Mouse (Mus musculus): ENCODE data around the gene Ggt1. TPM values are rescaled to one million over a fixed set of nuclear protein-coding genes. Genes with fewer than 3 reads are reported as not detected.
A peak's percentile ranks its signal among the peaks of the same experiment; 100 is the strongest.
"Not testable (repeated sequence)": the region's sequence is repeated elsewhere in the genome, so short reads cannot be mapped to it uniquely, and the experiment has no call there.

The Ggt1 gene
- not detected for total RNA-seq (2018; cell fraction: chromatin; rRNA removed)
- not detected for total RNA-seq (2018; cell fraction: cytosol; rRNA removed)
- not detected for total RNA-seq (2018; cell fraction: nucleus; rRNA removed)
- not detected in 3 replicates for polyA plus RNA-seq (2018)

DNA sequence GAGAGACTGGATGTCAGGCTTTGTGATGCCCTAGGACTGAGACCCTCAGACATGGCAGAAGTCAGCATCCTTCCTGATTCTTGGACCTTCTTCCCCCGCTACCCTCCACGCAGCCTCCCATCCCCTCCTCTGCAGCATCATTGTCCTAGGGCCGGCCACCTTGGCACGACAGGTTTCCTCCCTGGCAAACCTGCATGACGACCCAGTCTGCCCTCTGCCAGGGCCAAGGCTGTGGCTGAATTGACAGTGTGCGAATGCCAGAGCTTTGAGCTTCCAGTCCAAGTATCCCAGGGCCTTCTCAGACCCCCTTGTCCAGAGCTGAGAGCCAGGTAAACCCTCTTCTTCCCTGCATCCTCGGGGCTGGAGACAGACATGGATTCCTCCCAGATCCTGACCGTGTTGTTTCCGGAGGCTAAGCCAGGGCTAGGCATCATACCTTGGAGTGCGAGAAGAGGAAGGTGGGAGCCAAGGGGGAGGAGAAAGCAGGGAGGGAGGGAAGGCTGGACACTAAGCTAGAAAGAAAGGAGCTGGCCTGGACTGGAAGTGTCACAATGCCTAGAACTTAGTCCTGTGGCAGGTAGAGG, at the start of gene Ggt1:
Gene Ggt1 (plus strand): TSS at position 534 of the 584 bp plus-strand sequence.
- Histone ChIP-seq H3K36me3 (ENCODE audit: inconsistent target) (no peaks in the 10 kb centered on the region), H3K79me2 (ENCODE audit: inconsistent target) (no peaks in the 10 kb centered on the region), H3K4me3 (ENCODE audit: inconsistent target) (no peak within 1 kb of the TSS), H3K27ac (no peak within 1 kb of the TSS)
- 88% methylated on average over 10 of the region's 10 CpGs for WGBS (ENCODE audit: missing documents)

GRCm38 (mm10) chr10:75511897-75512296, 49.5 kb upstream of the Ggt1 start:
- peaks cover 36% of the 10 kb centered on the region; the same call in 1 of the 2 replicates for H3K79me2 ChIP-seq (ENCODE audit: inconsistent target)
- 97% methylated on average over 6 of the region's 7 CpGs for WGBS (ENCODE audit: missing documents)
- no peak overlapping the region for H3K27ac ChIP-seq
- H3K36me3 ChIP-seq (ENCODE audit: inconsistent target), result peaks cover 45% of the 10 kb centered on the region
- H3K4me3 ChIP-seq (ENCODE audit: inconsistent target), result no peak overlapping the region

GRCm38 (mm10) chr10:75512796-75513195, 48.6 kb upstream of the Ggt1 start:
- WGBS (ENCODE audit: missing documents), result 88% methylated on average over 7 of the region's 7 CpGs
- H3K4me3 ChIP-seq (ENCODE audit: inconsistent target), result no peak overlapping the region

DNA sequence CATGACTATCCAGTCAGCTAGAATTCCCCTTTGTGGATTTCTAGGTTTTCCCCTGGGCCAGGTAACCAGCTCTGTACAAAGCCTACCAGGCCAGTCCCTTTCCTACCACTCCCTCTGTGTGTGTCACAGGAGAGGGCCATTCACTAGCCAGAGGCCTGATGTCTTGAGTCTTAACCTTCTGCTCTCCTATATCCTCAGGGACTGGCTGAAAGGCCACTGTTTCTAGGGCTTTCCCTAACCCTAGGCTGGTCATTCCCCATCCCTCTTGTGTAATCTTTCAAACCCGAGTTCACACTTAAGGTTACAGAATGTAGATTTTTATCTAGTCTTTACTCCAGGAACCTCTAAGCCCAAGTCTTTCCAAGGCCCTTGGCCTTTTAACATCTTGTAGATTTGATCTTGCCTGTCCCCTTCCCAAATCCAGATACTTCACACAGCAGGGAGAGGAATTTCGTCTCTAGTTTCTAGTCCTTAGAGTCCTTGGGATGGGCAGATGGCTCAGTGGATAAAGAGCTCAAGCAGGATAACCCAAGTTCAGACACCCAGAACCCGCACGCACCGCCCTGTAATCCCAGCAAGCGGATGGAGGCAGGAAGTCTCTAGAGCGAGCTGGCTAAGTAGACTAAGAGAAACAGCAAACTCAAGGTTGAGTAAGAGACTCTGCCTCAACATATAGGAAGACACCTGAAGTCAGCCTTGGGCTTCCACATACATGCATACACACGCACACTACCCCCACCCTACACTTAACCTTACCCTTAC, 47.9 kb upstream of the Ggt1 start:
- WGBS (ENCODE audit: missing documents), result 92% methylated on average over 8 of the region's 8 CpGs
- Histone ChIP-seq H3K36me3 (ENCODE audit: inconsistent target) (peaks cover 35% of the 10 kb centered on the region), H3K79me2 (ENCODE audit: inconsistent target) (peaks cover 44% of the 10 kb centered on the region), H3K27ac (no peak overlapping the region), H3K4me3 (ENCODE audit: inconsistent target) (no peak overlapping the region)

More at GRCm38 (mm10) chr10:75512796-75513195, 48.6 kb upstream of the Ggt1 start:
- Histone ChIP-seq H3K27ac (no peak overlapping the region), H3K36me3 (ENCODE audit: inconsistent target) (peaks cover 42% of the 10 kb centered on the region), H3K79me2 (ENCODE audit: inconsistent target) (peaks cover 37% of the 10 kb centered on the region; the same call in 1 of the 2 replicates)

GRCm38 (mm10) chr10:75514361-75514760, 47.0 kb upstream of the Ggt1 start:
- Histone ChIP-seq H3K36me3 (ENCODE audit: inconsistent target) (peaks cover 26% of the 10 kb centered on the region), H3K79me2 (ENCODE audit: inconsistent target) (peaks cover 52% of the 10 kb centered on the region), H3K27ac (no peak overlapping the region), H3K4me3 (ENCODE audit: inconsistent target) (no peak overlapping the region)
- WGBS (ENCODE audit: missing documents), result 91% methylated on average over 7 of the region's 7 CpGs

DNA sequence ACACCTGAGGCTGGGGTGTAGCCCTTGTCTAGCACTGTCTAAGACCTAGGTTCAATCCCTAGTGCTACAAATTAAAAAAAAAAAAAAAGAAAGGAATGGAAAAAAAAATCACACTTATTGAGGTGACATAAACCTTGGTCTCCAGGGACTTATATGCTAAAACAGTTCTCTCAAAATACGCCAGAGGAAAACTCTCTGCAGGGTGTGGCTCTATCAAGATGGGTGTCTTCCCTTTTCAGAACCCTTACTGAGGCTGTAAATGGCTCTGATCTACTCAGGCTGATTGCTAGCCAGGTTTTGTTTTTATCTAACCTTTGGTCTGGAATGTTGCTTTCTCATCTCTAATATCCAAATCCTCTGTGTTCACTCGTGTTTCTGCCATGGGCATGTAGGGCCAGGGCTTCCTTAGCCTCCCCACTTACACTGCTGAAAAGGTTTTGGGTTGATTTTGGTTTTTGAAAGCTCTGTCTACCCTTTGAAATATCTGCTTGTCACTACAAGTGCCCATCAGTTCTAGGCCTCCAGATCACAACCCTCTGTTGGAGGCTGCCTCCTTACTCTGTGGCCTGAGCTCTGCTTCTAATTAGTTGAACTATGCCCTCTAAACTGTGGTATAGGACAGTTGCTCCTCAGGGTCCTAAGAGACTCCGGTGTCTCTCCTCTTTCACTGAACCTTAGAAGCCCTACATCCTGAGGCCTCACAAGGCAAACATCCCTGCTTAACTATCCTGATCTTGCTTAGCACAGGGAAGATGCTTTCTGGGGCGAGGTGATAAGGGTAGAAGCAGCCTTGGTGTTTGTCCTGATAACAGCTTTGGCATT, 46.0 kb upstream of the Ggt1 start:
- no peak overlapping the region; the same call in 1 of the 2 replicates for H3K4me3 ChIP-seq (ENCODE audit: inconsistent target)
- H3K36me3 ChIP-seq (ENCODE audit: inconsistent target), result peaks cover 16% of the 10 kb centered on the region
- H3K79me2 ChIP-seq (ENCODE audit: inconsistent target), result peaks cover 63% of the 10 kb centered on the region
- WGBS (ENCODE audit: missing documents), result 88% methylated on average over 4 of the region's 4 CpGs
- H3K27ac ChIP-seq, result no peak overlapping the region

DNA sequence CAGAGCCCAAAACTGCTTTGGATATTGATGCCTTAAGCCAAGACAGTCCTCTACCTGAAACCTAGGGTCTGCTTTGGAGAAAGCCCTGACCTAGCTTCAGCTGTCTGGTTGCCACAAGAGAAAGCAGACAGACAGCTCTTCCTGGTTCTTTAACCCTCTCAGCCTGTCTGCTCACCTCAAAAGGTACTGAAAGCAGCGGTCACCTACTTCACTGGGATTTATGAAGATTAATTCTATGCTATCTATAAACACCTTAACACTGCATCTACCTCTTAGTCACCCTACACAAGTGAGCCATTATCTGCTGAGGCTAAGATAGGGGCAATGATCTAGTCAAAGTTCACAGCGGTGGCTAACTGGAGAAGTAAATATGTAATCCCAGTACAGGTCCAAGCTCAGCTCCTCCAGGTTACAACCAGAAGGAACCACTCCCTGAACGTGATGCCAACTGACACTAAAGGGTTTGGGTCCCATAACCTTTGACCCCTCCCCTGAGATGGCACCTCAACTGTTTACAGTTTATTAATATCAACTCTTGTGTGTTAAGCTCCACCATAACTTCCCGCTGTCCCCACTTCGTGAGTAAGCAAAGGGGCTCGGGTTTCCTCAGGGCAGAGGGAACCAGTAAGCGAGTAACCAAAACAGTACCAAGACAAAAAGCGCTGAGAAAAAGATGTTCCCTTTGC, 45.2 kb upstream of the Ggt1 start:
- Histone ChIP-seq H3K4me3 (ENCODE audit: inconsistent target) (peak overlapping the region; percentile 64), H3K79me2 (ENCODE audit: inconsistent target) (peaks cover 71% of the 10 kb centered on the region), H3K27ac (peak overlapping the region; percentile 57), H3K36me3 (ENCODE audit: inconsistent target) (peaks cover 8% of the 10 kb centered on the region)
- 24% methylated on average over 8 of the region's 8 CpGs for WGBS (ENCODE audit: missing documents)

- H3K4me3 ChIP-seq (ENCODE audit: inconsistent target), result peak overlapping the region; percentile 64
- H3K79me2 ChIP-seq (ENCODE audit: inconsistent target), result peaks cover 76% of the 10 kb centered on the region
- WGBS (ENCODE audit: missing documents), result 2% methylated on average over 12 of the region's 12 CpGs
- H3K27ac ChIP-seq, result peak overlapping the region; percentile 57
- peaks cover 3% of the 10 kb centered on the region; the same call in 1 of the 2 replicates for H3K36me3 ChIP-seq (ENCODE audit: inconsistent target)
These were observed 44.7 kb upstream of the Ggt1 start for GRCm38 (mm10) chr10:75516724-75517072.

GRCm38 (mm10) chr10:75517073-75517757, 44.2 kb upstream of the Ggt1 start, which contains the start of gene Snrpd3:
Gene Snrpd3 (plus strand): TSS chr10:75517551.
- Histone ChIP-seq H3K79me2 (ENCODE audit: inconsistent target) (peaks cover 81% of the 10 kb centered on the region), H3K36me3 (ENCODE audit: inconsistent target) (no peaks in the 10 kb centered on the region), H3K27ac (peak within 1 kb of the TSS; percentile 96), H3K4me3 (ENCODE audit: inconsistent target) (peak within 1 kb of the TSS; percentile 100)
- under 1% methylated on average over 44 of the region's 52 CpGs for WGBS (ENCODE audit: missing documents)

DNA sequence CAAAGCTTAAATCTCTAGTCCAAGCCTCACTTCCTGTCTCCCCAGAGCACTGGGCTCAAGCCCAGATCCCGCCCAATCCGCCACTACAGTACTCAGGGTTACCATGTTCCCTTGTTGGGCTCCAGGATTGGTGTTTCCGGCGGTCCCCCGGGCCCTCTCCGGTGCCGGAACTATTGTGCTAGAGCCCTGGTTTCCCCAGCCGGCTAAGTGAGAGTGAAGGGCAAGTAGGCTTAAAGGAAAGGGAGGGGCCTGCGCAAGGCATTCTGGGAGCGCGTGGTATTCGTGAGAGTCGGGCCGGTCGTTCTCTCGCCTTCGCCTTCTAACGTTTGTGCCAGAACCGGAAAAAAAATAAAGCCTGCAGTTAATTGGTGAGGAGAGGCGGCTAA, 43.7 kb upstream of the Ggt1 start, which contains the start of gene Gucd1:
Gene Gucd1 (minus strand): TSS at position 215 of the 386 bp plus-strand sequence.
- Histone ChIP-seq H3K36me3 (ENCODE audit: inconsistent target) (no peaks in the 10 kb centered on the region), H3K4me3 (ENCODE audit: inconsistent target) (peak within 1 kb of the TSS; percentile 100), H3K27ac (peak within 1 kb of the TSS; percentile 96), H3K79me2 (ENCODE audit: inconsistent target) (peaks cover 86% of the 10 kb centered on the region)
- 1% methylated on average over 20 of the region's 20 CpGs for WGBS (ENCODE audit: missing documents)

DNA sequence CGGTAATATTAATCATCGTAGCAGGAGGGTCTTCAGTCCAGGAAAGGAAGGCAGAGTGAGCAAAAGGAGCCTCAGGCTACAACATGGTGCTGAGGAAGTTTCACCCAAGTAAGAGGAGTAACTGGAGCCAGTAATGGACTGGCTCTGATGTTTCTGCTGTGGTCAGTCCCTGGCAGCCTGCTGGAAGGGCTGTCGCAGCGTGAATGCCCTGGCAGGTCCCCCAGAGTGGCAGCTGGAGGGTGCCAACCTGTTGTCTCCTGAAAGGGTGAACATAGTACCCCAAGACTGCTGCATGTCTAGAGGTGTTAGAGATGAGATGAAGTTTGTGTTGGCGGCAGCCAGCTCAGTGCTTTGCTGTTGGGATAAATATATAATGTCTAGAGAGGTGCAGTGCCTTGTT, 40.8 kb upstream of the Ggt1 start:
- WGBS (ENCODE audit: missing documents), result 94% methylated on average over 5 of the region's 5 CpGs

DNA sequence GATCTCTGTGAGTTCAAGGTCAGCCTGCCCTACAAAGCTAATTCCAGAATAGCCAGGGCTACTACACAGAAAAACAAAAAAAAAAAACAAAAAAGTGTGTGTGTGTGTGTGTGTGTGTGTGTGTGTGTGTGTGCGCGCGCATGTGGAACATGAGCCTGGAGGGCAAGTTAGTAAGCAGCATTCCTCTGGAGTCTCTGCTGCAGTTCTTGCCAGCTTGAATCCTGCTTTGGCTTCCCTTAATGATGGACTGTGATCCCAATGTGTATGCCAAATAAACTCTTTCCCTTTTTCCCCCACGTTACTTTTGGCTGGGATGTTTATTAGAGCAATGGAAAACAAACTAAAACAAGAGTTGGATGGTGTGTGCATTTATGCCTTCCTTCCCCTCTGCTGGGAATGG, 39.8 kb upstream of the Ggt1 start:
- 100% methylated on average over 1 of the region's 4 CpGs for WGBS (ENCODE audit: missing documents)
- H3K79me2 ChIP-seq (ENCODE audit: inconsistent target), result peaks cover 91% of the 10 kb centered on the region
- no peak overlapping the region for H3K27ac ChIP-seq
- peaks cover 10% of the 10 kb centered on the region; the same call in 1 of the 2 replicates for H3K36me3 ChIP-seq (ENCODE audit: inconsistent target)
- H3K4me3 ChIP-seq (ENCODE audit: inconsistent target), result no peak overlapping the region

More for the DNA sequence above, 40.8 kb upstream of the Ggt1 start:
- peaks cover 10% of the 10 kb centered on the region; the same call in 1 of the 2 replicates for H3K36me3 ChIP-seq (ENCODE audit: inconsistent target)
- no peak overlapping the region for H3K4me3 ChIP-seq (ENCODE audit: inconsistent target)
- no peak overlapping the region for H3K27ac ChIP-seq
- H3K79me2 ChIP-seq (ENCODE audit: inconsistent target), result peaks cover 91% of the 10 kb centered on the region

- Histone ChIP-seq H3K36me3 (ENCODE audit: inconsistent target) (peaks cover 10% of the 10 kb centered on the region; the same call in 1 of the 2 replicates), H3K79me2 (ENCODE audit: inconsistent target) (peaks cover 100% of the 10 kb centered on the region)
- not testable (repeated sequence) for H3K4me3 ChIP-seq (ENCODE audit: inconsistent target); H3K27ac ChIP-seq
- WGBS (ENCODE audit: missing documents), result 94% methylated on average over 8 of the region's 9 CpGs
These were observed 36.0 kb upstream of the Ggt1 start for GRCm38 (mm10) chr10:75525450-75525849.
